Mouse (Mus musculus) bone marrow, adult 2 months (tissue): ENCODE results near the gene Znrf2.

Source experiments
- CTCF ChIP-seq: fragments of 200-500 bp; IDR thresholded peaks from 2 replicates; pipeline ENCODE4 v1.5.1; 2011; ENCODE audit warnings: low read length, control low read depth; ENCODE audit not compliant: control insufficient read depth, insufficient read depth
- POLR2A ChIP-seq: fragments of 200-500 bp; IDR thresholded peaks from 2 replicates; pipeline ENCODE4 v1.6.1; 2011; ENCODE audit warnings: low read depth, mild to moderate bottlenecking, control low read depth, low read length, borderline replicate concordance; ENCODE audit not compliant: control insufficient read depth

GRCm38 (mm10) chr6:54767746-54768145 lies 49.0 kb upstream of the Znrf2 start:
- TF ChIP-seq CTCF (no peak), POLR2A (no peak)
